Mouse (Mus musculus) left cerebral cortex, adult 11 months (tissue): ENCODE measurements around the gene Commd3.

Experiments used
- DNase-seq: peaks from one replicate; pipeline ENCODE4 v3.0.0; 2022; ENCODE audit warnings: low spot score

The Commd3 gene

GRCm38 (mm10) chr2:18724462-18724861, 52.3 kb downstream of the Commd3 start:
- no peak for DNase-seq
